Mouse (Mus musculus): ENCODE measurements around the gene Hoxa10.

DNA sequence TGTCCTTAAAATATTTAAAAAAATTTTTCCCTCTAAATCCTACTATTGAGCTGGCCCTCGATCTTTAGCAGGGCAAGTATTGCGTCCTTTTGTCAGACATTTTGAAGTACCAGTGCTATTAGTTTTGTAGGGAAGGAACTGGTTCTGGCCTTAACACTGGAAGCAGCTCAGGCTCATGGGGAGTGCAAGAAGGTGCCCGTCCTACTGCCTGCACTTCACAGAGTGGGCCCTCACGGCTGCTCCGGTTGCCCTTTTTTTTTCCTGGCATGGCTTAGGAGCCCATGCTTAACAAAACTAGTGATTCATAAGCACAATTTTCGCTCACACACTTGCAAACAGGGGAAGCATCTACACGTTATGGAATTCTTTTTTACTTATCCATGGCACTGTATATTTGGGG, 1.7 kb downstream of the Hoxa10 start:
- TF ChIP-seq CTCF (IDR thresholded peaks at IDR 0.05; ENCODE audit: borderline replicate concordance, insufficient read depth, low read depth, low read length) (no peak), POLR2A (IDR thresholded peaks at IDR 0.05; ENCODE audit: borderline replicate concordance, insufficient read depth, low read length) (no peak)
